Mouse (Mus musculus) megakaryocyte, adult 5-6 weeks (primary cell): ENCODE results near the gene Sox5. TPM values are rescaled to one million over a fixed set of nuclear protein-coding genes. Genes with fewer than 3 reads are reported as not detected.

Source experiments
- ATAC-seq: 2 replicates; pipeline ENCODE4 v1.8.0; 2016; ENCODE audit warnings: mild to moderate bottlenecking, inconsistent platforms; ENCODE audit not compliant: poor library complexity, severe bottlenecking
- total RNA-seq, 2 experiments: library from RNA; stranded (forward) in 1 of 2; stranded (reverse) in 1 of 2; fragments of 153-499, 151-499 nt in 1 of 2; fragments of 221-1000, 200-1000 nt in 1 of 2; gene quantifications; 2 replicates each; pipeline versions ENCODE4 v1.2.3 to v1.2.4; 2015 to 2017

The Sox5 gene
- total RNA-seq, 2 experiments from 2014 or later: 0.07 TPM; not detected in 1

GRCm38 (mm10) chr6:143835331-143835730 lies 946.4 kb downstream of the Sox5 start:
- ATAC-seq: no peak

GRCm38 (mm10) chr6:143833986-143834385 lies 947.8 kb downstream of the Sox5 start:
- no peak for ATAC-seq

GRCm38 (mm10) chr6:143833182-143833558 lies 948.6 kb downstream of the Sox5 start:
- ATAC-seq: peak; percentile 34; the same call in 1 of the 2 replicates

GRCm38 (mm10) chr6:143832483-143833181 lies 949.1 kb downstream of the Sox5 start:
- ATAC-seq: no peak

GRCm38 (mm10) chr6:143831246-143831645 lies 950.5 kb downstream of the Sox5 start:
- no peak for ATAC-seq

GRCm38 (mm10) chr6:143830131-143830530 lies 951.6 kb downstream of the Sox5 start:
- no peak for ATAC-seq

GRCm38 (mm10) chr6:143826786-143827185 lies 955.0 kb downstream of the Sox5 start:
- ATAC-seq: peak; percentile 79

GRCm38 (mm10) chr6:143825966-143826365 lies 955.8 kb downstream of the Sox5 start:
- ATAC-seq: no peak

GRCm38 (mm10) chr6:143825086-143825485 lies 956.7 kb downstream of the Sox5 start:
- no peak for ATAC-seq

GRCm38 (mm10) chr6:143788446-143788845 lies 993.3 kb downstream of the Sox5 start:
- no peak for ATAC-seq

GRCm38 (mm10) chr6:143787360-143787759 lies 994.4 kb downstream of the Sox5 start:
- ATAC-seq: peak; percentile 48

- no peak for ATAC-seq
Measured at GRCm38 (mm10) chr6:143785685-143786084, 996.1 kb downstream of the Sox5 start.
